Mouse (Mus musculus) regulatory T cell (primary cell): ENCODE measurements around the gene Arl15.

Experiments used
- in situ Hi-C: fragments of 300-600 bp; cut with MboI, MseI; formaldehyde crosslinking; loops from one replicate; pipeline ENCODE4 v1.15.1; 2025; ENCODE audit warnings: high pct_unique_total_duplicates

Gene Arl15

DNA sequence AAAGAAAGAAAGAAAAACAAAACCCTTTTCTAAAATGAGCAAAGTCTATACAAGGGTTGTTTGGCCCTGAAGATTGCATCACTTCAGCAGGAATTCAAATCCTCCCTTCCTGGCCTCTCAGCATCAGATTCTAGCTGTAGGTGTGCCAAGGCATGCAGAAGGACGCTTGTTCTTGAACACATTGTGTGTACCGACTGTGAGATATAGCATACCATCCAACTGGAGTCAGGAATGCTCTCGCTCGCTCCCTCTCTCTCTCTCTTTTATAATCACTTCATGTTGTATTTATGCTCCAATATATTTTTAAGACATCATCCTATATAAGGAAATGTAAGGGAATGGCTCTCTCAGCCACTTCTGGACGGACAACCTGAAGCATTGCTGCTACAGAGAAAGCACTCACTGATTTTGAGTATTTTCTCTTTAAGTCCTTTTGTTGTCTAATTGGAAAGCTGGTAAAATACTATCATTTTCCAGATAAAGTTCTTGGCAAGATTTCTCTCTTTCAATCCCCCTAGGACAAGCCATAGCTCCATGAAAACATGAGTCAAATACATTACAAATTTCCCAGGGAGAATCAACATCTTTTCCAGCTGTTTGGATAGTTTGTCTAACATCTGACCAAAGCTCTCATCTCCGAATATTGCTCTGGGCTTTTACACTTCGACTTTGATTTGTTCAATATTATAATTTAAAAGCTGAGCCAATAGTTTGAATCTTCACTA lies 300.0 kb downstream of the Arl15 start:
- in situ Hi-C loops = no loop called here

DNA sequence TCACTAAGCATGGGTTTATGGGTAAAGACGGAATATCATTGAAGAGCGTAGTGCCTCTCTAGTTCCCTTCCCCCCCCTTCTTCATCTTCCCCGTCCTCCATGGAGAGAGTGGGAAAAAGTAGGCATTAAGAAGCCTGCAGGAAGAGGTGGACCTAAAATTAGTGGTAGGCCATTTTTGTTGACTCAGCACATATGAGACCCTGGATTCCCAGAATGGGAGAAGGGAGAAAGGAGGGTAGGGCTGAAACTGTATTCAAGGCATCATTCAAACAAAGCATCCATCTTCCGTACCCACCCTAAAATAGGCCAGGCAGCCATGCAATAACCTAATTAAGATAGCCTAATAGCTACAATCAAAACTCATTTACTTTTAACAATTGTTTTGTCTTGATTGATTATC lies 301.1 kb downstream of the Arl15 start:
- in situ Hi-C loops = no loop called here

DNA sequence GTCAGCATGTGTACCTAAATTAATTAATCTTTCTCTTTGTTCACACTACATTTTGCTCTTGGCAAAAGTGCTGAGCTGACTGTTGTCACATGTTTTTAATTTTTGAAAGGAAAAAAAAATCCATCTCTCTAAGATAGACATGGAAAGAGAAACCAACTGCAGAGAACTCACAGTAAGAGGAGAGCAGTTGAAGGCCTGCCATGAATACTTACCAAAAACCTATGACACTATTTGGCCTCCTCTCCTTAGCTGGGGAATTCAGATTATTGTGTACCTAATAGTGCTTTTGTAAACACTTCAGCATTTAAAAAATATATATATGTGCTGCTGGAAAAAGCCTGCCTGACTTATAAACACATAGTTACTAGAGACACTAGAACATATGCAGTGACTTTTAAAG lies 302.1 kb downstream of the Arl15 start:
- in situ Hi-C loops = no loop called here

DNA sequence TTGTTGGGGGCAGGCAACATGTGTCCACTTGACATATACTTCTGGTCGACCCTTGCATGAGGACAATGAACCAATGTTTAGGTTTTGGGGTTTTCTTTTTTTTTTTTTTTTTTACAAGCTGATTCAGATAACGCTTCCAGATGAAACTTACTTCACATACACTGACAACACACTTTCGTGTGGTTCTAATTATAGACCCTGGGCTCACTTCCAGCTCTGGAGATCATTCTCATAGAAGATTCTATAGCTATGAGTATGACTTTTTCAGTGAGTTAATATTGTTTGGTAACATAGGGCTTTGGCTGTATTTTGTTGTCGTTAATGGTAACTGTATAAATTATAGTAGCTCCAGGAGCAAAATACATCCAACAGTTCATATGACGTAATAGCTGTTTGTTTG lies 306.9 kb downstream of the Arl15 start:
- in situ Hi-C loops = no loop called here

DNA sequence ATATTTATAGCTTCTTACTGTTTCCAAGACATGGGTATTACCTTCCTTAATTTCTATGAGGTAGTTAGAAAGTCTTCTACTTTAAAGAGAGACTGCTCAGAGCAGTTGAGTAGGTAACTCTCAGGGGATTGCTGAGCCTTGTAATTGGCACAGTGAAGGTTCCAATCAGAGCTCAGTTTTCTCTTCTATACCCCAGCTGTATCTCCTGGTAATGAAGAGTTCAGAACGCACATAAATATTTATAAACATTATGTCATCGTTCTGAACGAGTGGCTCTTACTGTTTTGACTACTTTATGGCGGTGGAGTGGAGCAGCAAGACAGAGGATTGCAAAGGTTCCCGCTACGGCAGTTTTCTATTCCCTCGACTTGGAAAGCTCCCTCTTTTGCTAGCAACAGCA lies 311.8 kb downstream of the Arl15 start:
- in situ Hi-C loops = no loop called here

DNA sequence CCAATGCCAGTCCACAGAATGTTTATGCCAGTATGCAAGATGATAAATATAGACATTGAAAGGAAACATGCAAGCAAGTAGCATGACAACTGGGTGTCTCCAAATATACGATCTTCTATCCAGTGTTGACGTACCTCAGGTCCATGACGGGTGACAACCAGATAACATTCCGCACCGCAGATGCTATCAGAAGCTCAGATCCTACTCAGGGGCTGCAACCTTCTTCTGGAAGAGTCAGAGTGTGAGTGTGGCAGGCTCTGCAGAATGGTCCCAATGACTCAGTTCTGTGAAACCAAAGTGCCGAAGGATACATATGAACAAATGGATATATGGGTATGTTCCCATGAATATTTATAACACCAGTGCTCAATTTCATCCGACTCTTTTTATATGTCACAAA lies 313.2 kb downstream of the Arl15 start:
- in situ Hi-C loops = no loop called here

DNA sequence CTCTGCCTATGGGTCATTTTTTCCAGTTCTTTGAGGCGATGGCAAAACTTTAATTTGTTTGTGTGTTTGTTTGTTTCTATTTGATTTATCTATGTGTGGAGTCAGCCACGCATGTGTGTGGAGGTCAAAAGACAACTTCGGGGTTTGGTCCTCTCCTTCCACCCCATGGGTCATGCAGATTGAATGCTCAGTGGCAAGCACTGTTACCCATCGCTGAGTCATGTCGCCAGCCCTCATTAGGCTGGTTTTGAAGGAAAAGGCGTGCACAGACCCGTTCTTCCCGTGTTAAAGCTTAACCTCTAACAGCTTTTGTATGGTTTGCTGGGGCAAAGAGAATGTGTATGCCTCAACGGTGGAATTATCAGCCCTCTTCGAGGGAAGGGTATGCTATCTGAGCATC lies 315.1 kb downstream of the Arl15 start:
- in situ Hi-C loops = no loop called here

DNA sequence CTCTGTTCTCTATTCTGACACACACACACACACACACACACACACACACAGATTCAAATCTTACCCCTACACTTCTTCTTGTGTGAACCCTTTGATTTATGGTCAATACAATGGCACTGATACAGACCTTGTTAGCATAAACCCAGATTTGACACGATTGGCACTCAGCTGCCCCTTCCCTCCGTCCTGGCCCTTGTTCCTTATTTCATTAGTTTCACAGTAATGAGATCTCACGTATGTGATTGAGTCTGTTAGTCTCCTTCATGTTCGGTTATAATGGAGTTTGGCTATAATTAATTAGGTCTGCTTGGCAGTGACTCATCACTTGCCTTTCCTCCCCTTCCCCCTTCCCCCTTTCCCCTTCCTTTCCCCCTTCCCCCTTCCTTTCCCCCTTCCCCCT lies 315.5 kb downstream of the Arl15 start:
- in situ Hi-C loops = no loop called here

DNA sequence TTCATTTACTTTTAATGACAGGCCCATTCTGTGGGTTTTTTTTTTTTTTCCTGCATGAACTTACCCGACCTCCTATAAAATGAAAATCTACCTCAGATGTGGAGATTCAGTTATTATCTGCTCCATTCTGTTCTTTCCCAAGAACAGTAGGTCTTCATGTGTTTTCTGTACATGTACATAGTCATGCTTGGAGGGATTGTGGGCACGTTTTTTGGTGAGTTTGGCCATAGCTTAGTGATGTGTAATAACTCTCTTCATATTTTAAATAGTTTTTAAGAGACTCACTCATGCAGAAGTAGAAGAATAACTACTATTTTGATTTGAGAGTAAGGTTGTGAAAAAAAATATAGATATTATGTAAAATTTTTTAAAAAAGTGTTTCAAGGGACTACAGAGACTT lies 319.2 kb downstream of the Arl15 start:
- in situ Hi-C loops = no loop called here

DNA sequence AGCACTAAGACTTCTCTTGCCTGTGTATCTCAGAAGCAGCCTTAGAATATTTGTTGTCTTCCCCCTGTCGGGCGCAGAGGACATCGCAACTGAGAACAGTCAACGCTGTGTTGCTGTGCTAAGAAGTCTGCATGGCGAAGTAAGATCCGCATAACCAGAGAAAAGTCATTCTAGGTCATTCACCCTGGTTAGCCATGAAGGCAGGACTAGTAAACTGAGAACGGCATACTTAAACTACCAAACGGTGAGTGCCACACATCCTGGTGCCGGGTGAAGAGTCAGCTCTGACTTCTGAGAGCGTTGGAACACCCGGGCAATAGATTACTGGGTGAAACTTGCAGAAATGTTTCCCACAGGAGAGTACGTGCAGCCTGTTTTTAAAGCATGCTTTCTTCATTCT lies 320.3 kb downstream of the Arl15 start:
- in situ Hi-C loops = no loop called here

DNA sequence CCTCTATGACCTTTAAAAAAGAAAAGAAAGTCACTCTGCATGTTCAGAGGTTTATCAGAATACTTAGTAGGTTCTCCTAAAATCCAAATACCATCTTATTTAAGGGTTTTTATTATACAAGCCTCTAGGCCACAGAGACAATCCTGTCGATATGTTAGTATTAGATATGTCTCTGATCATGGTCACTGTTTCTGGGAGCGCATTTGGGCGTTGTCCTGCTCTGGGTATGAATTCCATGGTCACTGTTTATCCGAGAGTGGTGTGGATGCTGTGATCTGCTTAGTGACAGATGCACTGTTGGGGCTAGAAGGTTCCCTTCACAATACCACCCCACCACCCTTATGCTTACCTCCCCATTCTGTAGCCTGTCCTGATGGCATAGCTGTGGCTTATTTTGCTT lies 320.8 kb downstream of the Arl15 start:
- in situ Hi-C loops = no loop called here

DNA sequence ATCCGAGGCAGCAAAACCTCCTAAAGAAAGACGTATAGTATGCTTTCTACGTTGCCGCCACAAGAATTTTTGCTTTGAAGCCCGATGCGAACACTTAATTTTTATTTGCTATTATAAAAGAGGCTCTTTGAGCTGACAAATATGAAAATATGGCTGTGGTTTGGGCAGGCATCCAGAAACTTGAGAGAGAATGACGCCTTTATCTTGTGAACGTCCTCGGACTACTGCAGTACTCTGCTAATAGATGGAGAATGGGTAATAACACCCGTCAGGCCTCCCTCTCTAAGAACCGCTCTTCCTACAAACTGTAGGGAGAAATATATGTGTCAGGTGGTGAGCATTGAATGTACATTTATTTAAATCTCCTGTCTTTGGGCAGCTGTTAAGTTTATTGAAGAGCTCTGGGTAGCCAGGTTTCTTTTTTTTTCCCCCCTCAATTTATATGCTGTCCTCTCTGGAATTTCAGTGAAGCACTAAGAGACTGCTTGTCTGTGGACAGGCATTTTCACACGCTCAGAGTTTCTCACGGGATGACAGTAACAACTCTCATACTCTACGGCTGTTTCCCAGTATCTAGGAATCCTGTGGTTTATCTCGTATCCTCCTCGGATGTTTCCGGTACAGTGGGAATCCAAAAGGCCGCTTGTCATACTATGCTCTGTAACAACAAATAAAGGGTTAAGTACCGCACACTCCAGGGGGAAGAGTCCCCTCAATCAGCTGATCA lies 324.0 kb downstream of the Arl15 start:
- in situ Hi-C loops = no loop called here

DNA sequence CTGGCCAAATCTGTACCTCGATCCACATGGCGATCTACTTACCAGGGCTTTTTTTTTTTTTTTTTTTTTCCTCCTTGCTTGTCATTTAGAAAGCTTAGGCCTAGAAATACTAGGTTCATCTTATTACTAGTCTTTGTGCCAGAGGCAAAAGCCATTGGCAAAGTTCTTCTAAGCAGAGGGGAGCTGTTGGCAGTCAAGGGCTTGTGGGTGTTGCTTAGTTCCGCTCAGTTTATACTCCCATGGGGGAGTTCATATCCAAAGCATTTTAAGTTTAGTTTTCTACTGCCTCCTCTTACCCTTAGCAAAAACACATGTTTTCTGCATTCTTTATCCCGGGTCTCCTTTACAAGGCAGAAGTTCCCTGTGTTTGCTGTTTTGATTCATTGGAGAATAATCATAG lies 325.5 kb downstream of the Arl15 start:
- in situ Hi-C loops = no loop called here

DNA sequence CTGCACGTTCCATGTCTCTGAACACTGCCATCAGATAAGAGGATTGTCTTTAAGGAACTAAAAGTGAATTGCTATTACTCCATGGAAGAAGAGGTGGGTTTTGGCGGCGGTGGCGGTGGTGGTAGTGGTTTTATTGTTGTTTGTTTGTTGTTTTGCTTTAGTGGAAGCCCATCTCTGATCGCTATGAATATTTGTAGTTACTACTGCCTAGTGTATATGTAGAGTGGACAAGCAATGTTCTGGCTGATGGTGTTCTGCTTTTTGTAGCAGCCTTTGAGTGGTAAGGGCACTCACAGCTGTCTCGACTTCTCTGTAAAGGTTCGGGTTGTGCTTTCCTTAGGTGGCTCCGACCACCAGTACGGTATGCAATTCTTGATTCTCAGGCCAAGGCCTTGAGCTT lies 327.3 kb downstream of the Arl15 start:
- in situ Hi-C loops = no loop called here

DNA sequence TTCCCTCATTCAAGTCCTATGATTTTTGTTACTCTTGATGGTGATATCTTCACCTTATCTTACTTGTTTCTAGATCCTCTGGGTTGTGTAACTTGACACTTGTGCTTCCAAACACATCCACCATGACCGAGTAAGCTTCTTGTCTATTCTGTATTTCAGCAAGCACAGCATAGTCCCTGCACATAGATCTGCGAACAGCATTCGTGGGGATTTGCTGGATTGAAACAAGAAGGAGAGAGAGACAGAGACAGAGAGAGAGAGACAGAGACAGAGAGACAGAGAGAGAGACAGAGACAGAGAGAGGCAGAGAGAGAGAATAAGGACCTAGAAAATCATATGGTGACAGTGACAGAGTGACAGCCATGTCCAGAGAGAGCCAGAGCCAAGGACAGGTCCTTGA lies 329.1 kb downstream of the Arl15 start:
- in situ Hi-C loops = no loop called here

DNA sequence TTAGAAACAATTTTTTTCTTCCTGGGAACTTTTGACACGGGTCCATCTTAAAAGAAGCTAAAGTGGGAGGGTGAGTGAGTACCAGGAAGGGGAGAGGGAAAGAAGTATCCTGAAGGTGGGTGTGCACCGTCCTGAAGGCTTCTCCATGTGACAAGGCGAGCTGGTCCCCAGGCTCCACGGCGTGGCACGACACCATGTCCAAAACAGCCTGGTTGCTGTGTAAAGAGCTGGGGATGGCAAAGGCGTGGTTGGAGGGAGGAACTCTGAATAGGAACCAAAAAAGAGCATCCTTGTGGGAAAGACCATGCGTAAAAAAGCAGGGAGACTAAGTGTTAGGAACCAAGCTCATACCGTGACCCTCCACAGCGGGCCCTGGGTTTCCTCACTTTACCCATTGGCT lies 330.1 kb downstream of the Arl15 start:
- in situ Hi-C loops = no loop called here

DNA sequence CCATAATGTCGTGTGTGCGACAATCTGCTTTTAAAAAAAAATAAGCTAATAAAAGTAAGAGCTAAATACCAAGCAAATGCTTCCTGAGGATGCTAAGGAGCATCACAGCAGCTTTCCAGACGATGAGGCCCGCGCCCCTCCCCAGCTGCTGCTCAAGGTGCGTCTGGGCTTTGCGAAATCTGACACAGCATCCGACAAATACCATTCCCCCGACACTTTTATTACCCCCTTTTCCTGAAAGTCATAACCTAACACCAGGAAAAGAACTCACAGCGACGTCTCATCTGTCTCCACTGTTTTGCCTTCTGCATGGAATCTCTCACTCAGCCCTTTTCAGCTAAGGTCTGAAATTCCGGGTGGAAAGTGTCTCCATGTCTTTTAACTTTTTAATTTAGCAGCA lies 330.7 kb downstream of the Arl15 start:
- in situ Hi-C loops = no loop called here

DNA sequence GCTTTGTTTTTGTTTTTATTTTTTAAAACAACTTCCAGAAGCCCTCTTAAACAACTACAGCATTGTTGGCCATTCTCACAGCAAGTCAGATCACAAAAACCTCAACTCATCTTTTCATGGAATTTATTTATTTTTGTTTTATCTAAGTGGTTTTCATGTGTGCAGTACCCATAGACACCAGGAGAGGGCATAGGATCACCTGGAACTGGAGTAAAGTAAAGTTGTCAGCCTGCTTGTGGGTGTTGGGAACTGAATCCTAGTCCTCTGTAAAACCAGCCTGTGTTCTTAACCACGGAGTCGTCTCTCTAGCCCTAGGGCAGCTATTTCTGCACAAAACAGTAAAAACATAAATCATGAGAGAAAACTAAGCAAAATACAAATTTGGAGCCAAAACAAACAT lies 334.1 kb downstream of the Arl15 start:
- in situ Hi-C loops = no loop called here

DNA sequence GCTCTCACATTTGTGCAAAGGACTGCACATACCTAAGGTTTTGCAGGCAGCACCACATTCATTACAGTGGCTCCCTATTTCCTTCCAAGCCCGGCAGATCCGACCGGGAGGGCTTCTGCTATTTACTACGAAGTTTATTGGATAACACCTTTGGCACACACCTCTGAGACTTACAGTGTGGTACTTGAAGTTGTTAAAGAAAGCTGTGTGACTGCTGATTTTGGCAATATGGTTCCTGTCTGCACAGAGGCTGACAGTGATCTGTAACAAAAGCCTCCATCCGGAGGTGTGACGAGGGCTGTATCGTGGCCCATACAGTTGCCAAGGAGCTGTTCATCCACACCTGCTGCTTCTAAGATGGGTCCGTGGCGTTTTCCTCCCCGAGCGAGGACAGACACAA lies 335.7 kb downstream of the Arl15 start:
- in situ Hi-C loops = no loop called here

DNA sequence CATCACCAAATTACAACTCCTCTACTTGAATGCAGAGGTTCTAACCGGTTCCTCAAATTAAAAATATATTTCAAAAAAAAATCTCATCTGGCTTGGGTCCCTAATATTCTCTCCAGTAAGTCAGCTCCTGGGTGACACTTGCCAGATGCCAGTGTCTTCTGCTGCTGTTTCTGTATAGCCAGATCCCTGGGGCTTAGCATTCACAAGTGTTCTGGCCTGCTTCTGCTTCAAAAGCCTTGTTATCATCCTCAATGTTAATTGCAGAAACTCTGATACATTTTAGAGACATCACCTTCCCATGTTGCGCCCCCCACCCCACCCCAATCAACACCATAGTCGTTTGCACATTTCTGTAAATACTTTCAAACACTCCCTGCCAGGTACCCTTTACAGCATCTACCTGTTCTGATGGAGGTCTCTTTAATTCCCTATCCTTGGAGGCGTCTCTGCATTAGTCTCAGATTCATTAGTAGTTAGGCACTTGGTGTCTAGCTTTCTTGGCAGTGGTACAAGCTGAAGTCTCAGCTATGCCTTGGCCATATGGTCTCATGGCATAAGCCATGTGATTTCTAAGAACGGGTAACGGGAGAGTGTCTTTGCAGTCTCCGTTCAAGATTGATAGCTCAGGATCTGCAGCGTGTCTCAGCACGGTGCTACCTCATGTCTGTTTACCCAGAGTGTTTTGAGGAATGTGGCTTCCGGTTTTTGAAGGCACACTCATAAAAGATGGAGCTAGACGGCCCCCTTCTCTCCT lies 336.4 kb downstream of the Arl15 start:
- in situ Hi-C loops = no loop called here

DNA sequence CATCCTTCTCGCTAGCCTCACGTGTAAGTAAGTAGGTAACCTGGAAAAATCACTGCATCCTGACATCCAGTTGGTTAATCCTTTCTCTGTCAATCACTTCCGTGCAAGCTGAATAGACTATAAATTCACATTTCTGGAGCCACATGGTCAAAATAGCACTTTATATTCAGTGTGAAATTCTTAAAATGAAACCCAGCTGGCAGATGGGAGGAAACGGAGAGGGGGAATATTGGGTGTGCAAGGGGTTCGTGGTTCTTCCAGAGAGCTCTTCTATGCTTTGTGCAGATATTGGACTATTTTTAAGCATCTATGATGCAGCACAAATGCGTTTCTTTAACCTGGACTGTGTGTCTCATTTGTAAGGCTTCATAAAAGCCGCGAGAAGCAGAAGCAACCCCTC lies 344.6 kb downstream of the Arl15 start:
- in situ Hi-C loops = no loop called here

DNA sequence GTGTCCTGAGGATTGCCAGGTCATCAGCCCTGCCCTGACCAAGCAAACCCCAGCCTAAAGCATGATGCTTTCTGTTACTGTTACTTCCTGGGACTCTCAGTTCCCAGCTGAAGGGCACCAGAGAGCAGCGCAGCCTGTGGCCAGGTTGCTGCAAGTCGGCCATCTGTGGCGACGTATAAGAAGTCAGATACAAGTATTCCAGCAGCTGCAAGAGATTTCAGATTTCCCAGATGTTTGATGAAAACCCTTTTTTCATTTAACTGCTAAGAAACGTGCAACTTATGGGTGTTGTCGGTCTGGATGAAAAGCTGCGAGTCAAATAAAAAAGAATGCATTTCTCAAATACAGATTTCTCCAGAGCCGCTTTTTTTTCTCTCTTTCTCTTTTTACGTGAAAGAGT lies 345.3 kb downstream of the Arl15 start:
- in situ Hi-C loops = no loop called here

DNA sequence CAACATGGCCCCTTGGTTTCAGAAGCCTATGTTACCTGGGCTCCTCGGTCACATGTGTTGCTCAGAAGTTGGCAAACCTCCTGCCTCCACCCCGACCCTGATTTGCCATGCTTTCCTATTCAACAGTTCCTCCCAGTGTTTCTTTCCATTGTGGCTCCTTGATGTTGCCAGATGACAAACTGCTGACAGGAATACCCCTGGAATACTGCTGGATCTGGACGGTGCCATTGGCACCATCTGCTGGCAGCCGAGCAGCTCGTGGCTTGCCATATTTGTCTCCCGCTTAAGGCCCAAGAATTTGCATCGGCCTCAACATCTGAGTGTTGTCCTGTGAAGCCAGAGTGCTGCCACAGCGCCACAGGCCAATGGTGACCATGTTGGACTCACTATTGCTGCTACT lies 348.5 kb downstream of the Arl15 start:
- in situ Hi-C loops = no loop called here
